Mouse (Mus musculus) hindlimb bud, embryonic 11.5 days (tissue): ENCODE results near the gene Oaz3.
A peak's percentile ranks its signal among the peaks of the same experiment; 100 is the strongest.

Experiments
- DNase-seq: peaks from one replicate; pipeline ENCODE4 v3.0.0-alpha.2; 2012; ENCODE audit warnings: low read depth, low spot score; ENCODE audit errors: extremely low spot score

Gene Oaz3

DNA sequence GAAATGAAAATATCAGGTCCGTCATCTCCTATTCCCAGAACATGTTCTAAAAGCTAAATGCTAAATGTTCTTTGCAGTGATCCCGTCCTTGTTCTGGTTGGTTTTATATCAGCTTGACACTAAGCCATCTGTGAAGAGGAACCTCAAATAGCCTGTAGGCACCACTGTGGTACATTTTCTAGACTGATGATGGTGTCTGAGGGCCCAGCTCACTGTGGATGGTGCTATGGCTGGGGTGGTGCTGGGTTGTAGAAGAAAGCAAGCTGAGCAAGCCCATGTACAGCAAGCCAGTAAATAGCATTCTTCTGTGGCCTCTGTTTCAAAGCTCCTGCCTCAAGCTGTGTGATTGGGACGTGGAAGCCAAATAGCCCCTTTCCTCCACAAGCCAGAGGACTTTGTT, 13.3 kb upstream of the Oaz3 start:
- no peak for DNase-seq

DNA sequence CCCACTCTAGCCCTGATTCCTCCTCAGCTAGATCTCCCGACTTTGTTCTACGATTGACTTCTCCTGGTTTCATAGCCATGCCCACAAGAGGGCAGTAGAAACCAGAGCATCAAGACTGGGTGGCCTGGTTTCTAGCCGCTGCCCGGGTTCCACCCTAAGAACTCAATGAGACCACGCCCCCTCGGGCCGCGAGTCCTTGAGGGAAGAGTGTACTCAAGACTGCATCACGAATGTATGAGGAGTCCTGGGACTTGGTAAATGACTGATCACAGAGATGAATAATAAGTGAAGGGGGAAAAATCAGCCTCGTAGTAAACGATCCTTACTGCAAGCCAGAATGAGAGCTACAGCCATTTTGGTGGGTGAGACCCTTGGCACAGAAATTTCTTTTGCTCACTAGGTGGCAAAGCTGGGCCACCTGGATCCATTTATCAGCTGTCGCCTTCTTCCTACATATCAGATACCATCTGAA, 12.8 kb upstream of the Oaz3 start:
- DNase-seq = peak; percentile 91

DNA sequence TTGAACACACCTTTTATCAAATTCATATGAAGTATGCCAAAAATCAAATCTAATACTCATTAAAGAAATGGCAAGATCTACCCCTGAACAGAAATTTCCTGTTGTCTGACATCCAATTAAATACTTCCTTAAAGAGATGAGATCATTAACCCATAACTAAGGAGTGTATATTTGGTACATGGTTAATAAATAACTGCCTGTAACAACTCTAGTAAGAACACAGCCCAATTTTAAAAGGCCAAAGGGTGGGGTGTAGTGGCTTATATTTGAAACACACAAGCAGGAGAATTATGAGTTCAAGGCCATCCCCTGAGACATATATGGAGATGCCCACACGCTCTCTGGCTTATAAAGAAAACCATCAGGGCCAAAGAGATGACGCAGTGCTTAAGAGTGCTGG, 5.7 kb upstream of the Oaz3 start:
- no peak for DNase-seq

DNA sequence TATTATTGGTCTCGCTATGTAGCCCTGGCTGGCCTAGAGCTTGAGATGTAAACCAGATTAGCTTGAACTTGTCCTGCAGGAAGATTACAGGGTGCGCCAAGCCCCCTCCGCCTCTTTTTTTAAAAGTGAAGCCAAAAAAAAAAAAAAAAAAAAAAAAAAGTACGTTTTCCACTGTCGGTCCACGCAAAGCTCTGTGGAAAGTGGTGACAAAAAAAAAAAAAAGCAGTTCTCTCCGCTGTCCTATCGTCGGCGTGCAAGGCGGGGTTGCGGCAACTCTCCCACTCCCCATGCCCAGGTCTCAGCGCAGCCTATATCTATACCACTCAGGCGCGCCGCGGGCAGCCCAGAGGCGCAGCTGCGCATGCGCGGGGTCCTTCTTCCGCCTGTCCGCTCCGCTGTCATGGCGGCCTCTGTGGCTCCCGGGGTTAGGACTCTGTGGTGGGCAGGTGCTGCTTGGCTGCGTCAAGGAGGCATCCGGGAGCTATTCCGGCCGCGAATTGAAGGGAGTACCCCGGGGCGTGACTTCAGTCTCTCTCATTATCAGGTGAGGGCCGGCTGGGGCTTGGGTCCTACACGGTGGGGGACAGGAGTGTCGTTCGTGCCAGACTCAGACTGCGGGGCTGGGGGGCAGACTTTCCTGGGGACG, 641 bp downstream of the Oaz3 start, which contains the start of gene Mrpl9:
Gene Mrpl9 (plus strand): TSS at position 368 of the 646 bp plus-strand sequence.
- DNase-seq = peak; percentile 82

DNA sequence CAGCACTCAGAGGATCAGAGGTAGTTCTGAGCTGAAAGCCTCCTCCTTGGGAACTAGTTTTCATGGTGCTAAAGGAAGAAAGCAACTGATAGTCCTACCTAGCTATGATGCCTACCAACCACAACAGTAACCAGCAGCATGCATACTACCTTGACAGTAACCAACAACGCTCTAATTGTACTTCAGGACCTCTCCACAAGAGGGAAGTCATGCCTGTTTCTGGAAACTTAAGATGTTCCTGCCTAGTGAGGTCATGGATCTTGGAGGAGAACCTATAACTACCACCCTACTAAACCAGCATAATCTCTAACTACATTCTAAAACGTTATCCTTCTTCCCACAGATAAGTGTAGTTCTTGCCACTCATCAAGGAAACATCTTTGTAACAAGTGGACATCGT, 2.5 kb downstream of the Oaz3 start:
- DNase-seq = no peak

DNA sequence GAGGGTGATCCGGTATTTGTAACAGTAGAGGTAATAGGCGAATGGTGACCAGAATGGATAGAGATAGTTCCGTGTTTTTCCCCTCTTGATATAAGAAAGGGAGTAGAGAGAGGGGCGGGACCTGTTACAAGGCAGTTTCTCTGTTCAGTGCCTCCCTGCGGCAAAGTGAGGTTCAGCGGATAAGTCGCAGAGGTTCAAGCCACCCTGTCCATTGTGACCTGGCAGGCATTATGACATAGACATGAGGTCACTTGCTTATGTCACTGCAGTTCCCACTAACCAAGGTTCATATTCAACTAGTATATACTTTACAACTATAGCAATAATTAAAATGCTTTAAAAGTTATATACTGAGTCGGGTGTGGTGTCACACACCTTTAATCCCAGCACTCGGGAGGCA, 7.3 kb downstream of the Oaz3 start:
- DNase-seq = no peak

DNA sequence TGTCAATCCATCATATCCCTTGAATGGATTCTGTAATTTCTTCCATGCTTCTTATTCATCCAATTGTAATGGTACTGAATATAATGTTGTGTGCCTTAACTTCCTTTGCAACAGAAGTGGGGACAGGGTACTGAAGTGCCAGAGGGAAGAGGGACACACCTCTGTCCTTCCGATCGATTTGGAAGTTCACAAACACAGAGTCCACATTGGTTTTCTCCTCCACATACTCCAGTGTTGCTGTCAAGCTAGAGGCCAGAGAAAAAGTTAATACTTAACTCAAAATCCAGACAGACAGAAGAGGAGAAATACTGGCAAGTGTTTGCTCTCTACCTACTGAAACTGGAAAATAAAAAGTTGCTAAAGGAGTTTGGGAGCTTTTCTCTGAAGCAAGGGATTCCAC, 9.4 kb downstream of the Oaz3 start:
- DNase-seq = no peak

DNA sequence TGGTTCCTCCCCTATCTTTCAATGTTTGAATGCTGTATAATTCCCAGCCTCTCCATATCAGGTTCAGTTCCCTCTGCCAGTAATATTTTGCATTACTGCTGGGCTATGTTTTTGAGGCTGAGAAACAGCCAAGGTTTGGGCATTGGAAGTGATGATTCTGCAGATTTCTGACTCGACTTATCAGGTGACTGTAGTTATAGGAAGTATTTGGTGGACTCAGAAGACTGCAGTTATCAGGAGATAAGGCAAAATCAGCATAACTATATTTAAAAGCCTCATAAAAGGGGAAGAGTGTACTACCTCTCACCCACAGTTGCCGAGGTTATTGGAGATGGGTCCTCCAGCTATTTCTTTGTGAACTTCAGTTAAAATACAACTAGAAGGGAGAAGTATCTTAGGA, 12.7 kb downstream of the Oaz3 start:
- no peak for DNase-seq

DNA sequence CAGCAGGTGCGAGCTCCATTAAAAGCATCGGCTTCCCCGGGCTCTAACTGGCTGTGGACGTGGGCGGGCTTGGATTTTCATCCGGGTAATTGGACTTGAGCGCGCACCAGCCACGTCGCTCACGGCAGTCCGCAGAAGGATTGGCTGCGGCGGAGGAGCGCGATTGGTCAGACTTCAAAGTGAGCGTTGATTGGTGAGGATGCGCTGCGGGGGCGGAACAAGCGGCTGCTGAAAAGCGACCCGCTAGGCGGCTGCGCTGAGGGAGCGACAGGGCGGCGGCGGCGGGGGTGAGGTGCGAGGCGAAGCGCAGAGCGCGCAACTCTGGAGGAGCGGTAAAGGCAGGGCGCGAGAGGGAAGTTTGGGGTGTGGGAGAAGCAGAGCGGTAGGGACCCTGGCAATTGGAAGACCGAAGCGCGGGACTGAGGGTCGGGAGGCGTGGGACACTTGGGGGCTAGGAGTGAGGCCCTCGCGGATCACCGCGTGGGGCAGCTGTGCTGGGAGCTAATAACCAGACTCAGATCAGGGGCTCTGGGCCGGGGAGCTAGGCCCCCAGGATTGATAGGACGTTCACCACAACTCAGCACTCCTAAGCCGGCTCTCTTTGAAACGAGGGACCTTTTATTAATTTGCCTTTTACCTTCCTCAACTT, 30.6 kb downstream of the Oaz3 start, which contains the start of gene Tdrkh:
Gene Tdrkh (plus strand): TSS at position 243 of the 649 bp plus-strand sequence.
- peak; percentile 78 for DNase-seq

DNA sequence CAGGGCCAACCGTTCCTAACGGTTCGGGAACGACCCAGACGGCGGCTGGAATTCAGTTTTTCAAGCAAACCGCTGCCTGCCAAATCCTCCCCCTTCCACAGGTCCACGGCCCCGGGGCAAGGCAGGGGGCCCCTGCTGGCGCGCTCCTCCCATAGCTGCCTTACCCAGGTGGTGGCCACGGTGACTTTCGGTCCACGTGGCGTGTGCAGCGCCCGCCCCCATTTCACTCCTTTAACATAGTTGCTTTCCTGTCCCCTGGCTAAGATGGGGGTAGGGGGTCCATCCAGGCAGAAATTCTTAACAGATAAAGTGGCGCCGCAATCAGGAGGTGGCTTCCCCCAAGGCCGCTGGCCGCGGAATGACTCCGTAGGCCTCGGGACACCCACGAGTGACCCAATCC, 31.2 kb downstream of the Oaz3 start:
- DNase-seq = no peak

DNA sequence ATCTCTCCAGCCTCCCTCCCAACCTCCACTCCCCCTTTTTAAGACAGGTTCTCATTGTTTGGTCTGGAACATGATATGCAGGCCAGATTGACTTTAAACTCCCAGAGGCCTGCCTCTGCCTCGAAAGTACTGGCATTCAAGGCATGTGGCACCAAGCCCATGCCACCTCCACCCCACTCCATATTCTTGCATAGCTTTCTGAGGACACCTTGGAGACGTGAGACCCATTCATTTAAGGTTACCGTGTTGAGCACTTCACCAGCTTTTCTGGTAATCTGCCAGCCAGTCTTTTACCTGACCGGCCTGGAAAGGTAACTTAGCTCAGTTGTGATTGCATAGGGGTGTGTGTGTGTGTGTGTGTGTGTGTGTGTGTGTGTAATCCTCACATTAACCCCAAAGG, 38.2 kb downstream of the Oaz3 start:
- DNase-seq = no peak

DNA sequence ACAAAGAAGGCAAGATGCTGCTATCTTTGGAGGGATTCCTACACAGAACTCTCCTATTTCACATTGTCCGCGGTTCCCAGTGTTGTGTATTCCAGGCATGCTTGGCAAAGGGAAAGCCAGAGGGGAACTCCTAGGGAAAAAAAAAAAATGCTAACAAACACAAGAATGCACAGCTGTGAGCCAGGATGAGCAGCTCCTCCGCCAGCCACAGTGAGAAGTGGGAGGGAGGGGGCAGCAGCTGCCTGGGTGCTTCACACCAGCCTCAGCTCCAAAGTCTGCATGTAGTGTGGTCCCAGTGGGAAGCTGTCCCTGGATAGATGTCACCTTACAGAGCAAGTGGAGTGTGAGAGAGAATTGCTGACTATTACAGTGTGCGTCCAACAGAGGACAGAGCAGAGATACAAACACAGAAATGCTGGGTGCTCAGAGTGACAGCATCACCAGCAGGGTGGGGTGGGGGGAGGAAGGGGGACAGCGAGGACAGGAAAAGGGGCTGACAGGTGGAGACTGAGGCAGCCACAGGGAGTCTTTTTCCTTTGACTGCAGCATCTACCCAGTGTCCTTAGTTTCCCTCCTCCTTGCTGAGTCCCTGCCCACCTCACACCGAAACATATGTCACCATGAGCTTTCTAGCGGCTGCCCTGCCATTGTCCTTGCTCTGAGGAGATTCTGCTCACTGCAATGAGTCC, 39.2 kb downstream of the Oaz3 start:
- DNase-seq = no peak

DNA sequence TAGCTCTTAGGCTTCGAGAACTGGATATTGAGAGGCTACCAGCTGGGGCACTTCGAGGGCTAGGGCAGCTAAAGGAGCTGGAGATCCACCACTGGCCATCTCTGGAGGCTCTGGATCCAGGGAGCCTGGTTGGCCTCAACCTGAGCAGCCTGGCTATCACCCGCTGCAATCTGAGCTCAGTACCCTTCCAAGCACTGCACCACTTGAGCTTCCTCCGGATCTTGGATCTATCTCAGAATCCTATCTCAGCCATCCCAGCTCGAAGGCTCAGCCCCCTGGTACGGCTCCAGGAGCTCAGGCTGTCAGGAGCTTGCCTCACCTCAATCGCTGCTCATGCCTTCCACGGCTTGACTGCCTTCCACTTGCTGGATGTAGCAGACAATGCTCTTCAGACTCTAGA, 41.3 kb downstream of the Oaz3 start:
- DNase-seq = no peak

DNA sequence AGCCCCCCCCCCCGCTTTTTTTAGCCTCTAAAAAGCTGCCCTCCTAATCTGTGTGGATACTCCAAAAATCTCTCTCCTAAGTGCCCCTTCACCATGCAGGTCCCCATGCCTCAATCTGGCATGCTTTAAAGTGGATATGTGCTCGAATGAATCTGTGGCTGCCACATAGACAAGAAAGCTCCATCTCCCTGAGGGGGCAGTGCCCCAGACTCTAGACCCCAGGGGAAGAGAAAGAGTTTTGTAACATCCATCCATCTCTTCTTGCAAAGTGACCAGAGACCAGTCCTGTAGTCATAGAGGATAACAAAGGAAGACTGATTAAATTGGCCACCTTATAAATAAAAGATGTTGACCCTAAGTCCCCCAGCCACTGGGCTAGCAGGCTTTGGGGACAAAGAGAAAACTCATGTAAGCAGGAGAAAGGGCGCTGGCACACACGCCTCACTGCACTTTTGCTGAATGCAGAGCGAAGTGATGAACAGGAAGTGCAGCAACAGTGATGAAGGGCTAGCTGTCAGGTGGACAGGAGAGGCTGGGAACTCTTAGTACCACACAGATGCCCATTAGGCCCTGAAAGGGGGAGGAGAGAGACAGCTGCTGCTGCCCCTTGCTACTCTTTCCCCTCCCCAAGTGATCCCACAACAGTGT, 43.9 kb downstream of the Oaz3 start:
- no peak for DNase-seq

DNA sequence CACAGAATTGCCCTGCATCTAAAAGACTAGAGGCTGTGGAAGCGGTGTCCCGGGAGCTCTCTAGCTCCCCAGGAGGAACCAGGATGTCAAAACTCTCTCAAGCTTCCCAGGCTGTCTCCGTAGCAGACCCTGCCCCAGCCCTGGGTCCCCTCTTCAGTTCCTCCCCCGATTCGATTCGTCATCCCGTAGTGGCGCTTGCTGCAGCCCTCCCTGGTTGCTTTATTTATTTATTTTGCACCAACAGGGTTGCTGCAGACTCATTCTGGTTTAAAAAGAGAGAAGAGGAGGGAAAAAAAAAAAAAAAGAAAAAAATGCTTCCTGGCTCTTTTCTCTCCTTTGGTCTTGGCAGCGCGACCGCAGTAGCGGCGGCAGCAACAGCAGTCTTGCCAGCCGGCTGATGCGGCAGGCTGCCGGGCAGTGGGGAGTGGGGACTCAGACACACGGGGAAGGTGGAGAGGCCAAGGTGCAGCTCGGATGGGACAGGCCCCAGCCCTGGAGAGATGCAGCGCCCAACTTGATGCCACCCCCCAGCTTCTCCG, 44.7 kb downstream of the Oaz3 start:
- no peak for DNase-seq

DNA sequence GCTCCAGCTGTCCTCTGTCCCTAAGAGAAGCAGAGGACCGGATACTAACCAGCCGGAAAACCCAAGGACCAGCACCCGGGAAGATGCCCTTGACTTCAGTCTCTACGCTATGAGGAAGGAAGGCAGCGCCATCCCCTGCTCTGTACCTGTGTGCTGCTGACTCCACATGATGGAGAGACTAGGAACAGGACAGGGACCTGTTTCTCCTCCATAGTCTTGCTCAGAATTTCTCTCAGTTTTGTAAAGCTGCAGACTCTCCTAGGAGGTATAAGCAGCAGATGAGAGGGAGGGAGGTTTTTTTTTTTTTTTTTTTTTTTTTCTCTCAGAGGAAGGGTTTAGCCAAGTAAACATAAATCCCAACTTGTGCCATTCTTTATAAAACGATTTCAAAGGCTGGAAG, 45.5 kb downstream of the Oaz3 start, which contains the start of gene Lingo4:
Gene Lingo4 (plus strand): TSS at position 301 of the 400 bp plus-strand sequence.
- DNase-seq = no peak

DNA sequence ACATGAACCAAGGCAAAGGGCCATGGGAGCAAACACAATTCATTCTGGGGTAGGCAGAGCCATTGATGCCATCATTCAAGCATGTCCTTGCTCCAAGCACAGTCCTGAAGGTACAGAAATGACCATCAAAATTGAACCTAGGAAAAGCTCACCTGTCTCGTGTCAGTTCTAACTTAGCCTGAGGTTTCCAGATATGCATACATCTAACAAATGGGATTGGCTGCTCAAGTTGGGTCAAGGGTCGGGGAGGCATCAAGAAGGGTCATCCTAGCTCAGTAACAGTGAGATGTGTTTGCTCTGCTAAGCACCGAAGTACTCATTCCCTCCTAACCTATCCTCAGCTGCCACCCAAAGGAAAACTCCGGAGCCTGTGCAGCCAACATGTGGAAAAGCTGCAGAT, 46.9 kb downstream of the Oaz3 start:
- DNase-seq = no peak

DNA sequence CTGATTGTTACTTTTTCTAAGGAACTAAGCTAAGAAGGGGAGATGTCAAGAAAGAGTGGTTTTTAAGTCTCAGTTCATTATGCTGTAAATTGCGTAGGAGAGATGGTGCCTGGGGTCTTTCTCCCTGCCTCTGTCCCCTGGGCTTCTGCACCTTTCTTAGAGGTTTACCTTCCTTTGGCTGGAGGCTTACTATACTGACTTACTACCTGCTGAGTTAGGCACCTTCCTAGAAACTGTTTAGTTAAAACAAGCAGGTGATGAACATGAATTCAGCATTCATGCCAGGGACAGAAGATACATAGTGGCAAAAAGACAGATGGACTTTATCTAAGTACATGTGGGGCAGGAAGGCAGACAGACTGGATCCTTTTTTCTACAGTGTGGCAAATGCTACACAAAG, 47.4 kb downstream of the Oaz3 start:
- no peak for DNase-seq

DNA sequence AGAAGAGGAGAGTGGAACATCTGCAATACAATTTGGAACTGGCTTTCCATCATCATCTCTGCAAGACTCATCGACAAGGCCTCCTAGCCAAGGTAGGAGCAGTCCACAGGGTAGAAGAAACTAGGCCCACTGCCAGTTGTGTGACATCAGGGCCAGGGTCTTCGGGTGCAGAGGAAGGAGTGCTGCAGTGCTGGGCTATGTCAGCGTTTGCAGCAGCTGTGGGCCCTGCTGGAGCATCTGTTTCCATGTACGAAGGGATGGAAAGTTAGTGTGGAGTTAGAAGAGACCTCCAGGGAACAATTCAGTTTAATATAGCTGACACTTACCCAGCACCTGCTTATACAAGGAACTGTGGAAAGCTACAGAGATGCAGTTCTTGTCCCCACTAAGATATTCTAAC, 50.7 kb downstream of the Oaz3 start:
- DNase-seq = no peak

DNA sequence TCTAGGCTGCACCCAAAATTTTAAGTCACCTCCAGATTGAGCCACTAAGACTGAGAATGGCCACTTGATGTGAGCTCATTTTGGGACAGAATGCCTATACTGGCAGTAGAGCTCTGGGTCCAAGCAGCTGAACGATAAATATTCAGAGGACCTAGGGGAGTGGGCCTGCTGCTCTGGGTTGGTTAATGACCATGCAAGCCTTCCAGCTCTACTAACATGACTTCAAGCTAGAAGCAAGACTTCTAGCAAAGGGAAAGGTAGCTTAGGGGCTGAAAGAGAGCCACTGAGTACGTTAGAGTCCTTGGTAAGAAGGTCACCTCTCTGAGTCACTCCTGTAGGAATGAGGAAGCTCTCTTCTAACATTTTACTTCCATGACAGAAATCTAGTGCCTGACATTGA, 51.6 kb downstream of the Oaz3 start:
- no peak for DNase-seq

DNA sequence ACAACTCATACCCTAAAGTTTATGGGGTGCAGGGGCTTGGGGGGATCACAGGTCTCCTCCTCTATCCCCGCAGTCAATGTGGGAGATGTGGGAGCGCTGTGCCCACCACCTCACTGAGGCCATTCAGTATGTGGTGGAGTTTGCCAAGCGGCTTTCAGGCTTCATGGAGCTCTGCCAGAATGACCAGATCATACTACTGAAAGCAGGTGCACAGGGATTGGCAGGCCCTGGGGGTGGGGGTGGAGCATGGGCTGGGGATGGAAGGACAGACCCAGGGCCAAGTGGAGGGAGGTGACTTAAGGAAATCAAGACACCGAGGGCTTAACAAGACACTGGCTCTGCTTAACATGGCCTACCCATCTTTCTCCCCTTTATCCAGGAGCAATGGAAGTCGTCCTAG, 52.7 kb downstream of the Oaz3 start:
- no peak for DNase-seq
